Mouse (Mus musculus): ENCODE measurements around the gene Ercc1.

Gene Ercc1

GRCm38 (mm10) chr7:19309278-19309883, 35.2 kb upstream of the Ercc1 start:
- no peak for DNase-seq (ENCODE audit: extremely low read depth, low read depth)

GRCm38 (mm10) chr7:19309884-19310641, 34.5 kb upstream of the Ercc1 start, which contains the start of gene Fosb:
Gene Fosb, minus strand, starts transcription at chr7:19310051.
- DNase-seq (ENCODE audit: extremely low read depth, low read depth): peak; percentile 75

GRCm38 (mm10) chr7:19311991-19312390, 32.6 kb upstream of the Ercc1 start:
- no peak for DNase-seq (ENCODE audit: extremely low read depth, low read depth)

- DNase-seq (ENCODE audit: extremely low read depth, low read depth): no peak
Measured at GRCm38 (mm10) chr7:19314033-19314432, 30.5 kb upstream of the Ercc1 start.

- DNase-seq (ENCODE audit: extremely low read depth, low read depth): peak; percentile 49
Measured at GRCm38 (mm10) chr7:19316451-19317161, 28.0 kb upstream of the Ercc1 start.

GRCm38 (mm10) chr7:19318201-19318600, 26.4 kb upstream of the Ercc1 start:
- DNase-seq (ENCODE audit: extremely low read depth, low read depth): no peak

GRCm38 (mm10) chr7:19318676-19319075, 25.9 kb upstream of the Ercc1 start:
- no peak for DNase-seq (ENCODE audit: extremely low read depth, low read depth)

- no peak for DNase-seq (ENCODE audit: extremely low read depth, low read depth)
Measured at GRCm38 (mm10) chr7:19319458-19319857, 25.1 kb upstream of the Ercc1 start.

- peak; percentile 73 for DNase-seq (ENCODE audit: extremely low read depth, low read depth)
Measured at GRCm38 (mm10) chr7:19319906-19320305, 24.7 kb upstream of the Ercc1 start.

- DNase-seq (ENCODE audit: extremely low read depth, low read depth): no peak
Measured at GRCm38 (mm10) chr7:19320637-19321036, 23.9 kb upstream of the Ercc1 start.

GRCm38 (mm10) chr7:19321464-19321863, 23.1 kb upstream of the Ercc1 start:
- no peak for DNase-seq (ENCODE audit: extremely low read depth, low read depth)

- DNase-seq (ENCODE audit: extremely low read depth, low read depth): no peak
Measured at GRCm38 (mm10) chr7:19322489-19322888, 22.1 kb upstream of the Ercc1 start.

- DNase-seq (ENCODE audit: extremely low read depth, low read depth): no peak
Measured at GRCm38 (mm10) chr7:19324221-19324620, 20.4 kb upstream of the Ercc1 start.

- DNase-seq (ENCODE audit: extremely low read depth, low read depth): no peak
Measured at GRCm38 (mm10) chr7:19325262-19326199, 19.0 kb upstream of the Ercc1 start.

- no peak for DNase-seq (ENCODE audit: extremely low read depth, low read depth)
Measured at GRCm38 (mm10) chr7:19326359-19326758, 18.2 kb upstream of the Ercc1 start.

GRCm38 (mm10) chr7:19327128-19327527, 17.4 kb upstream of the Ercc1 start:
- DNase-seq (ENCODE audit: extremely low read depth, low read depth): no peak

- DNase-seq (ENCODE audit: extremely low read depth, low read depth): no peak
Measured at GRCm38 (mm10) chr7:19327782-19328181, 16.8 kb upstream of the Ercc1 start.

- no peak for DNase-seq (ENCODE audit: extremely low read depth, low read depth)
Measured at GRCm38 (mm10) chr7:19328425-19328824, 16.2 kb upstream of the Ercc1 start.

- DNase-seq (ENCODE audit: extremely low read depth, low read depth): no peak
Measured at GRCm38 (mm10) chr7:19331910-19332309, 12.7 kb upstream of the Ercc1 start.

- no peak for DNase-seq (ENCODE audit: extremely low read depth, low read depth)
Measured at GRCm38 (mm10) chr7:19332709-19333352, 11.7 kb upstream of the Ercc1 start.

GRCm38 (mm10) chr7:19335583-19335982, 9.0 kb upstream of the Ercc1 start:
- DNase-seq (ENCODE audit: extremely low read depth, low read depth): peak; percentile 77
